ENCODE assay signal across 10 mouse cellular contexts in genomic region chr8:88922840-88923239, GRCm38 (mm10).
A peak's percentile ranks its signal among the peaks of the same experiment; 100 is the strongest.
DNase-seq lines count a peak whose midpoint lies in the region; ATAC-seq and TF ChIP-seq lines count a peak whose summit lies in the region.
"Had no signal": no experiment of that assay in that cellular context is flagged by ENCODE, and none has a peak within 500 bp of the region (broad histone marks: within the 10 kb centered on the region; RNA-seq: fewer than 3 reads in every experiment).

No protein-coding gene starts in this region.

- no peaks in the 10 kb centered on the region for H3K9me3 ChIP-seq in hindbrain, postnatal 0 days (ENCODE audit: low read length)
- 0 out of 2 replicates have a peak, but pooled peaks cover 3% of the 10 kb centered on the region for H3K9me3 ChIP-seq in hindbrain, embryonic 14.5 days (ENCODE audit: control insufficient read depth, low read length)
- H3K9me3 ChIP-seq in intestine, embryonic 15.5 days = no peaks in the 10 kb centered on the region
- no peaks in the 10 kb centered on the region for H3K9me3 ChIP-seq in lung, postnatal 0 days (ENCODE audit: low read length)
- H3K9me3 ChIP-seq: embryonic facial prominence, embryonic 12.5 days; liver, embryonic 13.5 days had no signal

- no peak overlapping the region for H3K4me3 ChIP-seq in hindbrain, postnatal 0 days (ENCODE audit: low read length)
- no peak overlapping the region for H3K4me3 ChIP-seq in hindbrain, embryonic 14.5 days (replicated peaks; ENCODE audit: low read length)
- H3K4me3 ChIP-seq in intestine, embryonic 15.5 days (replicated peaks) = no peak overlapping the region
- no peak overlapping the region for H3K4me3 ChIP-seq in lung, postnatal 0 days (ENCODE audit: low read depth, low read length)
- H3K4me3 ChIP-seq: embryonic facial prominence, embryonic 12.5 days; liver, embryonic 13.5 days had no signal

- no peak for TF ChIP-seq CTCF in hindbrain, postnatal 0 days (IDR thresholded peaks at IDR 0.05; ENCODE audit: low read depth)
- no peak for TF ChIP-seq CTCF in lung, postnatal 0 days (IDR thresholded peaks at IDR 0.05)

- no peaks in the 10 kb centered on the region for H3K36me3 ChIP-seq in hindbrain, postnatal 0 days (ENCODE audit: insufficient read depth, low read length)
- no peaks in the 10 kb centered on the region for H3K36me3 ChIP-seq in hindbrain, embryonic 14.5 days (replicated peaks; ENCODE audit: control insufficient read depth, insufficient read depth)
- H3K36me3 ChIP-seq in intestine, embryonic 15.5 days = no peaks in the 10 kb centered on the region
- no peaks in the 10 kb centered on the region for H3K36me3 ChIP-seq in lung, postnatal 0 days (ENCODE audit: insufficient read depth, low read length)
- H3K36me3 ChIP-seq: embryonic facial prominence, embryonic 12.5 days; liver, embryonic 13.5 days had no signal

- no peak overlapping the region for H3K9ac ChIP-seq in hindbrain, postnatal 0 days (replicated peaks; ENCODE audit: low read length)
- no peak overlapping the region for H3K9ac ChIP-seq in hindbrain, embryonic 14.5 days
- H3K9ac ChIP-seq in intestine, embryonic 15.5 days = no peak overlapping the region
- no peak overlapping the region for H3K9ac ChIP-seq in lung, postnatal 0 days (replicated peaks; ENCODE audit: low read depth)
- H3K9ac ChIP-seq: embryonic facial prominence, embryonic 12.5 days; liver, embryonic 13.5 days had no signal

- no peaks in the 10 kb centered on the region for H3K4me1 ChIP-seq in hindbrain, postnatal 0 days (ENCODE audit: insufficient read depth, low read length)
- no peaks in the 10 kb centered on the region for H3K4me1 ChIP-seq in hindbrain, embryonic 14.5 days (replicated peaks; ENCODE audit: control insufficient read depth, insufficient read depth, low read length)
- peaks cover 8% of the 10 kb centered on the region; the same call in 1 of the 2 replicates for H3K4me1 ChIP-seq in intestine, embryonic 15.5 days (replicated peaks)
- no peaks in the 10 kb centered on the region for H3K4me1 ChIP-seq in lung, postnatal 0 days (ENCODE audit: insufficient read depth, low read depth, low read length)
- H3K4me1 ChIP-seq: liver, embryonic 13.5 days had no signal

- no peaks in the 10 kb centered on the region for H3K27me3 ChIP-seq in hindbrain, postnatal 0 days (ENCODE audit: insufficient read depth, low read length)
- H3K27me3 ChIP-seq in hindbrain, embryonic 14.5 days (ENCODE audit: control insufficient read depth, insufficient read depth, low read length) = no peaks in the 10 kb centered on the region
- no peaks in the 10 kb centered on the region for H3K27me3 ChIP-seq in intestine, embryonic 15.5 days (replicated peaks)
- no peaks in the 10 kb centered on the region for H3K27me3 ChIP-seq in lung, postnatal 0 days (replicated peaks; ENCODE audit: insufficient read depth, low read length)
- H3K27me3 ChIP-seq: liver, embryonic 13.5 days had no signal

- no peak overlapping the region for H3K27ac ChIP-seq in hindbrain, postnatal 0 days
- no peak overlapping the region for H3K27ac ChIP-seq in hindbrain, embryonic 14.5 days
- no peak overlapping the region for H3K27ac ChIP-seq in intestine, embryonic 15.5 days
- H3K27ac ChIP-seq in lung, postnatal 0 days (ENCODE audit: low read length) = no peak overlapping the region
- H3K27ac ChIP-seq: embryonic facial prominence, embryonic 12.5 days; liver, embryonic 13.5 days had no signal

- WGBS in hindbrain, postnatal 0 days = 53% methylated on average over 7 of the region's 7 CpGs
- 70% methylated on average over 7 of the region's 7 CpGs for WGBS in hindbrain, embryonic 14.5 days
- WGBS in intestine, embryonic 15.5 days = 42% methylated on average over 7 of the region's 7 CpGs
- 35% methylated on average over 7 of the region's 7 CpGs for WGBS in lung, postnatal 0 days

- peak; percentile 44 for DNase-seq in hindbrain, postnatal 0 days (ENCODE audit: low spot score)
- no peak for DNase-seq in hindbrain, embryonic 14.5 days (ENCODE audit: low spot score)
- peak; percentile 37 to 52 for DNase-seq in adrenal gland, postnatal 36 days
- DNase-seq in lung, postnatal 0 days (ENCODE audit: low spot score) = peak; percentile 71
- no peak for DNase-seq in right cerebral cortex, postnatal 25 days
- DNase-seq in layer of hippocampus, adult 18-20 months (ENCODE audit: low spot score in 2 of 2) = no peak
- DNase-seq: liver, embryonic 13.5 days had no signal

- no peak overlapping the region for H3K4me2 ChIP-seq in hindbrain, postnatal 0 days (ENCODE audit: low read depth, low read length)
- H3K4me2 ChIP-seq in hindbrain, embryonic 14.5 days (replicated peaks) = no peak overlapping the region
- no peak overlapping the region for H3K4me2 ChIP-seq in intestine, embryonic 15.5 days (replicated peaks)
- no peak overlapping the region for H3K4me2 ChIP-seq in lung, postnatal 0 days (replicated peaks; ENCODE audit: low read depth, low read length)
- H3K4me2 ChIP-seq: embryonic facial prominence, embryonic 12.5 days; liver, embryonic 13.5 days had no signal

- no peak for ATAC-seq in hindbrain, postnatal 0 days
- no peak for ATAC-seq in hindbrain, embryonic 14.5 days (ENCODE audit: low FRiP score)
- ATAC-seq in intestine, embryonic 15.5 days = peak; percentile 71
- peak; percentile 65 for ATAC-seq in lung, postnatal 0 days
- no peak for ATAC-seq in inflammation-experienced regulatory T-cells, adult 6 months

- TF ChIP-seq EP300 in lung, postnatal 0 days (IDR thresholded peaks at IDR 0.05) = no peak

Comparison
In these comparisons a context has a peak if more than half of its experiments do, and no peak if none do; other contexts are left out.
1. DNase-seq: peak in hindbrain, postnatal 0 days (single experiment), adrenal gland, postnatal 36 days (2 of 2) and lung, postnatal 0 days (single experiment); none in hindbrain, embryonic 14.5 days (single experiment), right cerebral cortex, postnatal 25 days (single experiment) and layer of hippocampus, adult 18-20 months (0 of 2).
2. ATAC-seq: peak in intestine, embryonic 15.5 days (single experiment) and lung, postnatal 0 days (single experiment); none in hindbrain, postnatal 0 days (single experiment), hindbrain, embryonic 14.5 days (single experiment) and inflammation-experienced regulatory T-cells, adult 6 months (single experiment).